ENCODE assay signal across 8 mouse cellular contexts in genomic region chr6:120454627-120455077, GRCm38 (mm10). TPM values are rescaled to one million over a fixed set of nuclear protein-coding genes. Genes with fewer than 3 reads are reported as not detected.
DNase-seq lines count a peak whose midpoint lies in the region; ATAC-seq lines count a peak whose summit lies in the region.
"Had no signal": no experiment of that assay in that cellular context is flagged by ENCODE, and none has a peak within 500 bp of the region (broad histone marks: within the 10 kb centered on the region; RNA-seq: fewer than 3 reads in every experiment).

No protein-coding gene starts in this region.

- no peak overlapping the region for H3K4me3 ChIP-seq in intestine, embryonic 15.5 days (replicated peaks)
- no peak overlapping the region for H3K4me3 ChIP-seq in liver, embryonic 15.5 days (replicated peaks)

- H3K27ac ChIP-seq in intestine, embryonic 15.5 days: no peak overlapping the region
- H3K27ac ChIP-seq in liver, embryonic 15.5 days (replicated peaks): peak overlapping the region; percentile 38; the same call in 1 of the 2 replicates

- H3K27me3 ChIP-seq in intestine, embryonic 15.5 days (replicated peaks): no peaks in the 10 kb centered on the region
- H3K27me3 ChIP-seq in liver, embryonic 15.5 days: no peaks in the 10 kb centered on the region

- H3K4me1 ChIP-seq in intestine, embryonic 15.5 days (replicated peaks): no peaks in the 10 kb centered on the region
- H3K4me1 ChIP-seq in liver, embryonic 15.5 days (replicated peaks): peaks cover 25% of the 10 kb centered on the region

- H3K36me3 ChIP-seq in intestine, embryonic 15.5 days: no peaks in the 10 kb centered on the region
- H3K36me3 ChIP-seq in liver, embryonic 15.5 days (replicated peaks): no peaks in the 10 kb centered on the region

- DNase-seq in 416B (ENCODE audit: low read depth): peak; percentile 82
- no peak for DNase-seq in cerebellum, adult 11-12 months
- no peak for DNase-seq in thymus, adult 18-20 months
- no peak for DNase-seq in left cerebral cortex, adult 8-10 months (ENCODE audit: low spot score in 2 of 2)

- peak; percentile 64 for ATAC-seq in CD4-positive, CD25-positive, alpha-beta regulatory T cell, adult 4 months
- ATAC-seq in intestine, embryonic 15.5 days: peak; percentile 90
- peak; percentile 72 for ATAC-seq in liver, embryonic 15.5 days (ENCODE audit: insufficient read depth)

- H3K9me3 ChIP-seq in intestine, embryonic 15.5 days: no peaks in the 10 kb centered on the region
- H3K9me3 ChIP-seq in liver, embryonic 15.5 days (replicated peaks): no peaks in the 10 kb centered on the region

- H3K9ac ChIP-seq in intestine, embryonic 15.5 days: no peak overlapping the region
- H3K9ac ChIP-seq in liver, embryonic 15.5 days: no peak overlapping the region

- peak overlapping the region; percentile 22; the same call in 1 of the 2 replicates for H3K4me2 ChIP-seq in intestine, embryonic 15.5 days (replicated peaks)
- H3K4me2 ChIP-seq in liver, embryonic 15.5 days: peak overlapping the region; percentile 40

- 40% methylated on average over 11 of the region's 11 CpGs for WGBS in intestine, embryonic 15.5 days
- WGBS in liver, embryonic 15.5 days (ENCODE audit: insufficient replicate concordance): 7% methylated on average over 11 of the region's 11 CpGs

RNA-seq across cellular contexts. Expression of gene Il17ra, which starts 8.4 kb away (rescaled TPM):
- polyA plus RNA-seq in CD4-positive, CD25-positive, alpha-beta regulatory T cell, adult 4 months (2017; shearing (Covaris generic)): 10 to 100 TPM; 18.8 to 20.3 TPM
- 5.2 and 6.7 TPM in 2 replicates for polyA plus RNA-seq in intestine, embryonic 15.5 days (2015; fragmentation: Nextera tagmentation; extraction: Ambion mirVana)
- 10.4 and 12.1 TPM in 2 replicates for polyA plus RNA-seq in liver, embryonic 15.5 days (2015; fragmentation: Nextera tagmentation; extraction: Ambion mirVana)
- total RNA-seq in left cerebral cortex, adult 8-10 months (2022): 10 to 100 TPM; 13.8 to 24.1 (median 17.1) TPM

RNA-seq across cellular contexts. Expression of gene Tmem121b, which starts 39.0 kb away (rescaled TPM):
- polyA plus RNA-seq in CD4-positive, CD25-positive, alpha-beta regulatory T cell, adult 4 months (2017; shearing (Covaris generic)): under 1 TPM; 0.61 to 0.63 TPM
- polyA plus RNA-seq in intestine, embryonic 15.5 days (2015; fragmentation: Nextera tagmentation; extraction: Ambion mirVana): 0.05 and 0.10 TPM in 2 replicates
- not detected in 2 replicates for polyA plus RNA-seq in liver, embryonic 15.5 days (2015; fragmentation: Nextera tagmentation; extraction: Ambion mirVana)
- 10 to 100 TPM; 43.6 to 47.4 (median 46.5) TPM for total RNA-seq in left cerebral cortex, adult 8-10 months (2022)
- polyA plus RNA-seq: heart, postnatal 0 days had no signal
